Mouse (Mus musculus) heart, adult 2 months (tissue): ENCODE results near the gene Plekha7. TPM values are rescaled to one million over a fixed set of nuclear protein-coding genes. Genes with fewer than 3 reads are reported as not detected.
A peak's percentile ranks its signal among the peaks of the same experiment; 100 is the strongest.

Experiments
- DNase-seq, 2 experiments: peaks; one replicate each; pipeline ENCODE4 v3.0.0; 2021
- H3K27ac ChIP-seq: fragments of 200-600 bp; 2 replicates; pipeline ENCODE4 v1.8.1; 2022
- H3K27me3 ChIP-seq: fragments of 200-500 bp; 2 replicates; pipeline ENCODE4 v1.6.1; 2012; ENCODE audit warnings: mild to moderate bottlenecking, low read length, inconsistent platforms, mixed read lengths; ENCODE audit not compliant: control insufficient read depth, insufficient read depth
- H3K36me3 ChIP-seq: fragments of 200-500 bp; 2 replicates; pipeline ENCODE4 v1.6.1; 2012; ENCODE audit warnings: low read length, inconsistent platforms; ENCODE audit not compliant: control insufficient read depth, insufficient read depth
- H3K4me1 ChIP-seq: fragments of 200-500 bp; 2 replicates; pipeline ENCODE4 v1.6.1; 2011; ENCODE audit warnings: low read length; ENCODE audit not compliant: control insufficient read depth, insufficient read depth
- H3K4me3 ChIP-seq: fragments of 200-600 bp; 2 replicates; pipeline ENCODE4 v1.8.1; 2022
- H3K79me2 ChIP-seq: fragments of 200-500 bp; replicated peaks from 2 replicates; pipeline ENCODE4 v1.6.1; 2012; ENCODE audit warnings: mild to moderate bottlenecking, inconsistent platforms, low read length, moderate library complexity, mixed read lengths; ENCODE audit not compliant: control insufficient read depth, insufficient read depth
- H3K9ac ChIP-seq: fragments of 200-500 bp; 2 replicates; pipeline ENCODE4 v1.6.1; 2012; ENCODE audit warnings: low read depth, mild to moderate bottlenecking, control low read depth, inconsistent platforms, low read length, mixed read lengths
- CTCF ChIP-seq: fragments of 200-600 bp; IDR thresholded peaks from 2 replicates; pipeline ENCODE4 v1.8.1; 2022; ENCODE audit warnings: antibody characterized with exemption, mild to moderate bottlenecking, moderate library complexity
- EP300 ChIP-seq: fragments of 200-500 bp; IDR thresholded peaks from 2 replicates; pipeline ENCODE4 v1.6.1; 2011; ENCODE audit warnings: low read depth, low read length, control low read depth; ENCODE audit not compliant: insufficient read depth
- POLR2A ChIP-seq: fragments of 200-500 bp; IDR thresholded peaks from 2 replicates; pipeline ENCODE4 v1.6.1; 2011; ENCODE audit warnings: mild to moderate bottlenecking, low read depth, low read length, control low read depth; ENCODE audit not compliant: insufficient read depth
- WGBS: fragments of 180-500 bp; shearing (Covaris S2); methylation state at CpG from one replicate; pipeline ENCODE4 v1.1.7; 2018; 5-methylcytosine and 5-hydroxymethylcytosine counted together
- intact Hi-C: fragments of 180-260 bp; cut with DNase I; formaldehyde crosslinking; loops from one replicate; pipeline ENCODE4 v1.15.1; 2025
- polyA plus RNA-seq: library from polyadenylated mRNA; depleted of rRNA; stranded (reverse); fragments of >200 nt; gene quantifications from 2 replicates; pipeline ENCODE4 v1.2.3, GENCODE M21; 2012
- total RNA-seq, 2 experiments: library from RNA; stranded (reverse); gene quantifications; 2 replicates each; pipeline ENCODE4 v1.2.3; 2021

The Plekha7 gene
- total and polyA plus RNA-seq, 3 experiments: 4.5 to 13.7 (median 6.3) TPM

DNA sequence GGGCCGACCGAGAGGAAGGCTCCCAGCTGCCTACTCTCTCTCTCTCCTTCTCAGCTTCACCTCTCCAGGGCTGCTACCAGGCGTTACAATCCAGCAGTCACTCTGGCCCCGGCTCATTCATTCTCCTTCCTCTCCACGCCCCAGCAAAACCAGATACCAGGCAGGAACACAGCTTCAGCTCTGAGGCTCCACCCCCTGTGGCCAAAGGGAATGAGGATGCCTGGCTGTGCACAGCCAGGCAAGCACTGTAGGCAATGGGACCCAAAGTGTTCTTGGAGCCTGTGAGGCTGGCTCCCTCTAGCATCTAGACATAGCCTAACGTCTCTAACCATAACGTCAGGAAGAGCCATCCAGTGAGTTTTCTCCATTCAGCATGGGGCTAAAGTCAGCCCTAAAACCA is 109.8 kb downstream of the Plekha7 start:
- intact Hi-C loops: loop anchor here (2.0 to 5.0 kb wide), 2 partner anchors 38 to 66 kb away; no protein-coding TSS in a partner anchor
- no peak overlapping the region for H3K4me3 ChIP-seq
- no peak overlapping the region for H3K27ac ChIP-seq
- no peaks in the 10 kb centered on the region for H3K27me3 ChIP-seq
- H3K9ac ChIP-seq: no peak overlapping the region
- TF ChIP-seq EP300 (no peak), CTCF (no peak), POLR2A (no peak)
- H3K4me1 ChIP-seq: peaks cover 5% of the 10 kb centered on the region; the same call in 1 of the 2 replicates
- WGBS: 2% methylated on average over 7 of the region's 7 CpGs
- H3K36me3 ChIP-seq: no peaks in the 10 kb centered on the region
- no peaks in the 10 kb centered on the region for H3K79me2 ChIP-seq
- DNase-seq: peak; percentile 31 to 43

- Histone ChIP-seq H3K36me3 (no peaks in the 10 kb centered on the region), H3K4me3 (no peak overlapping the region), H3K9ac (no peak overlapping the region), H3K27ac (no peak overlapping the region), H3K79me2 (no peaks in the 10 kb centered on the region), H3K4me1 (peaks cover 5% of the 10 kb centered on the region; the same call in 1 of the 2 replicates), H3K27me3 (no peaks in the 10 kb centered on the region)
- intact Hi-C loops: loop anchor here (5.0 kb wide), 1 partner anchor 65 kb away; no protein-coding TSS in a partner anchor
- WGBS: 61% methylated on average over 8 of the region's 8 CpGs
- no peak for DNase-seq
- TF ChIP-seq CTCF (no peak), POLR2A (no peak), EP300 (no peak)
Measured at GRCm38 (mm10) chr7:116196974-116197679, 111.0 kb downstream of the Plekha7 start.

- no peak for DNase-seq
- intact Hi-C loops: loop anchor here (5.0 kb wide), 1 partner anchor 63 kb away; no protein-coding TSS in a partner anchor
- H3K27ac ChIP-seq: no peak overlapping the region
- H3K9ac ChIP-seq: no peak overlapping the region
- TF ChIP-seq CTCF: no peak
- no peak for TF ChIP-seq EP300
- TF ChIP-seq POLR2A: no peak
- H3K27me3 ChIP-seq: no peaks in the 10 kb centered on the region
- H3K4me1 ChIP-seq: peaks cover 2% of the 10 kb centered on the region; the same call in 1 of the 2 replicates
- WGBS: 82% methylated on average over 7 of the region's 7 CpGs
- no peaks in the 10 kb centered on the region for H3K36me3 ChIP-seq
- no peaks in the 10 kb centered on the region for H3K79me2 ChIP-seq
- H3K4me3 ChIP-seq: no peak overlapping the region
Measured at GRCm38 (mm10) chr7:116194996-116195395, 113.2 kb downstream of the Plekha7 start.

DNA sequence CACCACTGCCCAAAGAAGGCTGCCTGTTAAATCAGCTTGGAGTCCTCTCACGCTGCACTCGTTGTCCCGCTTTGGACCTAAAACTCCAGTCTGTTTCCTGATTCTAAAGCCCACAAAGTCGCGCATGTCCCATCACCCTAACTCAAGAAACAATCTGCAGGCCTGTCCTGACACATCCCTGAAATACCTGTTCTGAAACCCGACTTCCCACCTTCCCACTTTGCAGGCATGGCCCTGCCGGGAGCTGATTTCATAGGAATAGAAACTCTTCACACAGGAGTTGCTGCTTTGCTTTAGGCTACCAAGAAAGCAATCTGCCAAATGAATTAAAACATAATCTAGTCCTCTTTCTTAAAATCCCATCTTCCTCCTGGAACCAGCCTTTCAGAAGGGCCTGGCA is 115.2 kb downstream of the Plekha7 start:
- WGBS: 88% methylated on average over 7 of the region's 7 CpGs
- TF ChIP-seq EP300: no peak
- TF ChIP-seq CTCF: no peak
- no peak for TF ChIP-seq POLR2A
- H3K9ac ChIP-seq: no peak overlapping the region
- no peaks in the 10 kb centered on the region for H3K27me3 ChIP-seq
- H3K4me1 ChIP-seq: peaks cover 2% of the 10 kb centered on the region; the same call in 1 of the 2 replicates
- H3K4me3 ChIP-seq: no peak overlapping the region
- no peaks in the 10 kb centered on the region for H3K36me3 ChIP-seq
- DNase-seq: no peak
- intact Hi-C loops: no loop called here
- H3K79me2 ChIP-seq: no peaks in the 10 kb centered on the region
- H3K27ac ChIP-seq: no peak overlapping the region

DNA sequence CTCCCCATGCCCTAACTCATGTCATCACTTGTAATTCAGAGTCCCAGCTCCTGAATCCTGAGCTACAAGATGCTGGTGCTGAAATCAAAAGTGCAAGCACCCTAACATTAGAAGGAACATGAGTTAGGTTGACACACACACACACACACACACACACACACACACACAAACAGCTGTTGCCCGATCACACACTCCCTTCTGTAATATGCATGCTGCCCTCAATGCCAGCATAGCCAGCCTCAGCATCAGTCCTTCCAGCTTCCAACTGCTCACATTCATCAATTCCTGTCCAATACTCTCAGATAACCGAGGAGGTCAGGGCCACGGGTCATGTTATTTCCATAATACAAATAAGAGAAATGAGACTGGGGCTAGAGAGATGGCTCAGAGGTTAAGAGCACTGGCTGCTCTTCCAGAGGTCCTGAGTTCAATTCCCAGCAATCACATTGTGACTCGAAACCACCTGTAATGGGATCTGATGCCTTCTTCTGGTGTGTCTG is 116.0 kb downstream of the Plekha7 start:
- no peaks in the 10 kb centered on the region for H3K79me2 ChIP-seq

DNA sequence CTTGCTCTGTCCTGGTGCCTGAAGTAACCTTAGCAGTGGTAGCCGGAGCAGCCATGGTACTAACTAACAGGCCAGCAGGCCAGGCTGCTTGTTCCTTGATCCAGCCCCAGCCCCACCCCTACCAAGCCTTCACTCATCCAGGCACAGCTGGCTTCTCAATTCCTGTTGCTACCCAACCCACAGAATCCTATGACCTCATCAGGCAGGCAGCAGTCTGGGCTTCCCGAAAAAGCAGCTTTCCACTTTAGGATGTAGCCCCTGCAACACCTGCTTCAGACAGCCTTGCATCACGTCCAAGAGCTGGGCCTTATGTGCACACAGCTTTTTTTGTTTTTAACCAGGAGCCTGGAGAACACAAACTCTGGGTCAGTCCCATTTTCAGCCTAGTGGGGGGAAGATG is 117.0 kb downstream of the Plekha7 start:
- no peaks in the 10 kb centered on the region for H3K27me3 ChIP-seq
- WGBS: 21% methylated on average over 3 of the region's 3 CpGs
- TF ChIP-seq EP300: no peak
- TF ChIP-seq CTCF: no peak
- TF ChIP-seq POLR2A: no peak
- no peak for DNase-seq
- no peak overlapping the region for H3K9ac ChIP-seq
- no peaks in the 10 kb centered on the region for H3K4me1 ChIP-seq
- no peaks in the 10 kb centered on the region for H3K79me2 ChIP-seq
- no peaks in the 10 kb centered on the region for H3K36me3 ChIP-seq
- intact Hi-C loops: no loop called here
- H3K27ac ChIP-seq: no peak overlapping the region
- no peak overlapping the region for H3K4me3 ChIP-seq

More for the DNA sequence above, 116.0 kb downstream of the Plekha7 start:
- 72% methylated on average over 4 of the region's 4 CpGs for WGBS
- DNase-seq: no peak
- TF ChIP-seq POLR2A (no peak), CTCF (no peak), EP300 (no peak)
- intact Hi-C loops: no loop called here
- Histone ChIP-seq H3K36me3 (no peaks in the 10 kb centered on the region), H3K4me1 (no peaks in the 10 kb centered on the region), H3K9ac (no peak overlapping the region), H3K27me3 (no peaks in the 10 kb centered on the region), H3K4me3 (no peak overlapping the region), H3K27ac (no peak overlapping the region)
